Mouse (Mus musculus) heart, adult 2 months (tissue): ENCODE measurements at regions not wholly inside any gene's neighbourhood (a gene's known extent, or its start where the extent isn't known, plus 50 kb on each side); places are given as distances from the start of the nearest gene placed in this dataset.

Experiments used
- CTCF ChIP-seq: fragments of 200-600 bp; IDR thresholded peaks from 2 replicates; pipeline ENCODE4 v1.8.1; 2022; ENCODE audit warnings: antibody characterized with exemption, mild to moderate bottlenecking, moderate library complexity
- EP300 ChIP-seq: fragments of 200-500 bp; IDR thresholded peaks from 2 replicates; pipeline ENCODE4 v1.6.1; 2011; ENCODE audit warnings: low read depth, low read length, control low read depth; ENCODE audit not compliant: insufficient read depth
- POLR2A ChIP-seq: fragments of 200-500 bp; IDR thresholded peaks from 2 replicates; pipeline ENCODE4 v1.6.1; 2011; ENCODE audit warnings: mild to moderate bottlenecking, low read depth, low read length, control low read depth; ENCODE audit not compliant: insufficient read depth

DNA sequence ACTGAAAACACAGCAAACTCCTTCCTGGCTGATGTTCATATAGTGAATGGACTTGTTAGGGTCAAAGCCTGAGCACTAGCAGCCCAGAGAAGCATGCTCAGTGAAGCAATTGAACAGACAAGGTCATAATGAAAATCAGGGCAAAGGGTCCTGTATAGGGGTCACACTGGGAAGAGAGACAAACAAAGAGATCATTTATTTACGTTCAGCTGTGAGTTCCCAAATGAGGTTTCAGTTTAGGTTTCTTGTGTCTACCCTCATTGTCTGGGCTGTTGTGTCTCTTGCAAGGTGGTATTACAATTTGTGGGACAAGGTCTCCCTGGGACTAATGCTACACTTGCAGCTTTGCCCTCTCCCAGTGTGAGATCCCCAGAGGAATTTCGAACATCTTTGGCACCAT, 624.4 kb upstream of the Auts2 start:
- TF ChIP-seq POLR2A (no peak), CTCF (no peak), EP300 (no peak)
